Mouse (Mus musculus) intestine, postnatal 0 days (tissue): ENCODE measurements around the gene Cmss1. TPM values are rescaled to one million over a fixed set of nuclear protein-coding genes. Genes with fewer than 3 reads are reported as not detected.

Experiments used
- ATAC-seq: fragments of 200-750 bp; cut with Nextera tagmentation; 2 replicates; pipeline ENCODE4 v1.8.0; 2017; ENCODE audit warnings: mild to moderate bottlenecking, moderate TSS enrichment, moderate library complexity
- H3K27ac ChIP-seq: fragments of 300-500 bp; sonication (generic); 2 replicates; pipeline ENCODE4 v1.5.1; 2014; ENCODE audit warnings: mild to moderate bottlenecking, low read depth, low read length, moderate library complexity
- H3K27me3 ChIP-seq: fragments of 300-500 bp; sonication (generic); replicated peaks from 2 replicates; pipeline ENCODE4 v1.6.1; 2014; ENCODE audit warnings: low read length, mixed read lengths; ENCODE audit not compliant: control insufficient read depth, insufficient read depth
- H3K36me3 ChIP-seq: fragments of 300-500 bp; sonication (generic); 2 replicates; pipeline ENCODE4 v1.6.1; 2014; ENCODE audit warnings: mild to moderate bottlenecking, moderate library complexity; ENCODE audit not compliant: control insufficient read depth, insufficient read depth
- H3K4me1 ChIP-seq: fragments of 300-500 bp; sonication (generic); replicated peaks from 2 replicates; pipeline ENCODE4 v1.6.1; 2014; ENCODE audit warnings: antibody characterized with exemption, low read length, mixed read lengths; ENCODE audit not compliant: control insufficient read depth, insufficient read depth
- H3K4me2 ChIP-seq: fragments of 300-500 bp; sonication (generic); replicated peaks from 2 replicates; pipeline ENCODE4 v1.6.1; 2014; ENCODE audit warnings: low read depth, mild to moderate bottlenecking, moderate library complexity
- H3K4me3 ChIP-seq: fragments of 300-500 bp; sonication (generic); 2 replicates; pipeline ENCODE4 v1.5.1; 2014; ENCODE audit warnings: low read depth, low read length
- H3K9ac ChIP-seq: fragments of 300-500 bp; sonication (generic); 2 replicates; pipeline ENCODE4 v1.6.1; 2014; ENCODE audit warnings: mild to moderate bottlenecking, low read depth, low read length
- H3K9me3 ChIP-seq: fragments of 300-500 bp; sonication (generic); 2 replicates; pipeline ENCODE4 v1.6.1; 2016; ENCODE audit warnings: mixed run types; ENCODE audit not compliant: control insufficient read depth
- CTCF ChIP-seq: sonication (generic); IDR thresholded peaks from 2 replicates; pipeline ENCODE4 v1.5.1; 2016; ENCODE audit warnings: low read depth, mild to moderate bottlenecking, control low read depth, antibody characterized with exemption, moderate library complexity
- WGBS: fragments of 180-500 bp; shearing (Covaris S2); extraction: QIAGEN DNeasy Blood & Tissue Kit; methylation state at CpG from one replicate; pipeline ENCODE4 v1.1.7; 2014; 5-methylcytosine and 5-hydroxymethylcytosine counted together
- polyA plus RNA-seq: library from polyadenylated mRNA; unstranded; fragments of >200 nt; fragmentation: Nextera tagmentation; extraction: Ambion mirVana; gene quantifications from 2 replicates; pipeline ENCODE4 v1.2.1, GENCODE M21; 2015

The Cmss1 gene
- polyA plus RNA-seq, 1 experiment from 2014 or later: 19.1 TPM

DNA sequence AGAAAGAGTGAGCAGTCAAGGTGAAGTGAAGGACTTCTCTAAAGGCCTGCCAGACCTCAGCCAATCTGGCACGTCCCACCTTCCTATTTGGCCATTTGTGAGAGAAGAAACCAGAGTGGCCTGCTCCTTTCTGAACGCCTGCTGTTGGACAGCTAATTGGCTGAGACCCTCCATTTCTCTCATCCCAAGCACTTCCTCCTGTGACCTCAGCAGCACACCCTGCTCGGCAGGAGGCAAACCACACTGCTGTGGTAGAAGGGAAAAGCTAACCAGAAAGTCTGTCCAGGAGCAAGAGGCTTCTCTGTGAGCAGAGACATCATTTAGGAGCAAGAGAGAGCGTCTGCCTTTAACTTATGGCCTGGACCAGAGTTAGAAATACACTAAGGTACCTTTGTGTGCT, 289.5 kb downstream of the Cmss1 start:
- H3K4me1 ChIP-seq: no peaks in the 10 kb centered on the region; the same call in 1 of the 2 replicates
- H3K9ac ChIP-seq: no peak overlapping the region
- no peak overlapping the region for H3K27ac ChIP-seq
- no peaks in the 10 kb centered on the region for H3K9me3 ChIP-seq
- no peak overlapping the region for H3K4me2 ChIP-seq
- H3K36me3 ChIP-seq: 0 out of 2 replicates have a peak, but pooled peaks cover 3% of the 10 kb centered on the region
- no peaks in the 10 kb centered on the region for H3K27me3 ChIP-seq
- TF ChIP-seq CTCF: no peak
- 74% methylated on average over 4 of the region's 4 CpGs for WGBS
- ATAC-seq: no peak
- H3K4me3 ChIP-seq: no peak overlapping the region

DNA sequence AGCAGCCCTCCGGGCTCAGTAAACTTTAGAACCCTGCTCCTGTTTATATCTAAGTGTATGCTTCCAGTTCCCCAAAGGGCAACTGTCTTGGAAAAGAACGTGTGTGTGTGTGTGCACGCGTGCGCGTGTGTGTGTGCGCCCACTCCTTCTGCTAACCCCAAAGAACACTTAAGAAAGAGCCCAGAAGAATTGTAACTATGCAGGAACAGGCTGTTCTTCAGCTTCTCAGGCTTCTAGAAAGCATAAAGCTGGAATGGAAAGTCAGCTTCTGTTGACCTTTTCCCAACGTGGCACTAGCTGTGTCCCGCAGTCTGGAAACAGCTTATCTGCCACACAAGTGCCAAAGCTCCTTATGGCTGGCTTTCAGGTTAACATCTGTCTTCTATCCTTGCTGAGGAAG, 291.6 kb downstream of the Cmss1 start:
- Histone ChIP-seq H3K27me3 (no peaks in the 10 kb centered on the region), H3K9ac (no peak overlapping the region), H3K4me3 (no peak overlapping the region), H3K9me3 (no peaks in the 10 kb centered on the region), H3K27ac (no peak overlapping the region), H3K4me2 (no peak overlapping the region), H3K4me1 (no peaks in the 10 kb centered on the region; the same call in 1 of the 2 replicates), H3K36me3 (0 out of 2 replicates have a peak, but pooled peaks cover 3% of the 10 kb centered on the region)
- ATAC-seq: no peak
- TF ChIP-seq CTCF: no peak
- 69% methylated on average over 9 of the region's 9 CpGs for WGBS

DNA sequence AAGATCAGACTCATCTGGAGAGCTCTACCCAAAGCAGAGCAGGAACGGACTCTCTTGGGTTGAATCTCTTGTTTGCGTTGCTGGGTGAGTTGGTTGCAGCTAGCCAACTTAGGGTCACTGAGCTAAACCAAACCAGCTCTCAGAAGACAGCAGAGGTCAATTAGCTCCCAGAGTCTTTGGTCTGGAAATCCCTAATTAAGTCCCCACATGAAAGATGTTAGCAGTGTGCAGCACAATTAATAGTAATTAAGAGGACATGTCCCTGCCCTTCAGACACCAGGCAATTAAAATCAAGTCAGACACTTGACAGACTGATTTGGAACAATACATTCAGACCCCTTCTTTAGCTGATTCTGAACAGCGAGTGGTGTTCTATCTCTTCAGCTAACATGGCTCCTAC, 292.4 kb downstream of the Cmss1 start:
- H3K9me3 ChIP-seq: no peaks in the 10 kb centered on the region
- H3K27ac ChIP-seq: no peak overlapping the region
- H3K4me1 ChIP-seq: no peaks in the 10 kb centered on the region; the same call in 1 of the 2 replicates
- 0 out of 2 replicates have a peak, but pooled peaks cover 3% of the 10 kb centered on the region for H3K36me3 ChIP-seq
- no peak overlapping the region for H3K4me2 ChIP-seq
- no peak for TF ChIP-seq CTCF
- H3K9ac ChIP-seq: no peak overlapping the region
- whole genome bisulfite sequencing: 91% methylated on average over 3 of the region's 3 CpGs
- no peaks in the 10 kb centered on the region for H3K27me3 ChIP-seq
- no peak for ATAC-seq
- no peak overlapping the region for H3K4me3 ChIP-seq

DNA sequence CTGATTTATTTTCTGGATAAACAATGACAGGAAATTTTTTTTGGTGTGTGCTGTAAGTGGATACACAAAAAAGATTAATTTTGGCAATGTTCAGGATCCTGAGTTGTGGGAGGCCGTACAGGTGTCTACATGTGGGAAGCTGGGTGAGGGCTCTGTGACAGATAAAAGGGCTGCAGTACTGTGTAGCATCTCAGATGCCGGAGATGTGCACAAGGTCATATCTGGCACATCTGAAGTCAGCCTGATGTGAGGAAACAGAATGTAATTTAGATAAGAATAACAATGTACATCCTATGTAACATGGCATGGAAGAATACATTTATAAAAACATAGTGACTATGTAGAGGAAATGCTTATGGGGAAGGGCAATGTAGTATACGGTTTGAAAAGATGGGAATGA, 293.2 kb downstream of the Cmss1 start:
- no peak overlapping the region for H3K4me3 ChIP-seq
- no peaks in the 10 kb centered on the region for H3K9me3 ChIP-seq
- 0 out of 2 replicates have a peak, but pooled peaks cover 3% of the 10 kb centered on the region for H3K36me3 ChIP-seq
- no peak overlapping the region for H3K9ac ChIP-seq
- H3K4me2 ChIP-seq: no peak overlapping the region
- 82% methylated on average over 3 of the region's 3 CpGs for WGBS
- no peak for TF ChIP-seq CTCF
- H3K27me3 ChIP-seq: no peaks in the 10 kb centered on the region
- no peak for ATAC-seq
- no peaks in the 10 kb centered on the region; the same call in 1 of the 2 replicates for H3K4me1 ChIP-seq
- no peak overlapping the region for H3K27ac ChIP-seq

DNA sequence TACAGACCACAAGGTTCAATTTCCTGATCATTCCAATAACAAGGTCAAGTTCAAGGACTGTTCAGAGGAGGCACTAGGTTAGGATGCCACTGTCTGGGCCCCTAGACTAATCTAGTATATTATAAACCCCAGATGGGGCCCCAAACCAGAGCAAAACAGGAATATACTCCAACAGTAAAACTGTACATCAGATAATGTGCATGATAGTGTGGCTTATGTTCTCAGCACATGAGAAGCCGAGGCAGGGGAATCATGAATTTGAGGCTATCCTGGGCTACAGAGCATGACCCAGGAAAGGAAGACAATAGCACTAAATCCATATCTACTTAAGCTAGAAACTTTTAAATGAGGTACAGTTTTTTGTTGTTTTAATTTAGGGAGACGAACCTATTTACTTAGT, 294.5 kb downstream of the Cmss1 start:
- TF ChIP-seq CTCF: no peak
- H3K27ac ChIP-seq: no peak overlapping the region
- no peak overlapping the region for H3K9ac ChIP-seq
- H3K9me3 ChIP-seq: no peaks in the 10 kb centered on the region
- H3K4me3 ChIP-seq: no peak overlapping the region
- H3K36me3 ChIP-seq: 0 out of 2 replicates have a peak, but pooled peaks cover 3% of the 10 kb centered on the region
- no peaks in the 10 kb centered on the region for H3K27me3 ChIP-seq
- no peaks in the 10 kb centered on the region for H3K4me1 ChIP-seq
- 70% methylated on average over 2 of the region's 2 CpGs for WGBS
- no peak overlapping the region for H3K4me2 ChIP-seq
- no peak for ATAC-seq

DNA sequence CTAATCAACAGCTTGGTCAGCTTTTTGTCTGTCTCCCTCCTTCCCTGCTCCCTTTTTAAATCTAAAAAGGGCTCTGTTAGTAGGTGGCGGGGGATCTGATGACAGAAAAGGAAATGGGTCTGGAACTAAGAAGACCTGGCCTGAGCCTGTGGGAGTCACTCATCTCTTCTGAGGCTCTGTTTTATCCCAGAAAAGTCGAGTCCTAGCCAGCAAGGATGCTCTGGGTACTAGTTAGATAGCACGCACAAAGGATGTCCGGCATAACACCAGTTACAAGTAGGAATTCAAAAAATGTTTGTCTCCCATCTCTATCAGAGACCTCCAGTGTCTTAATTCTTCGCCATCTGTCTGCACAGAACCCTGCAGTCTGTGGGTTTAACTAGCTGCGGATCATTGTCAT, 301.2 kb downstream of the Cmss1 start:
- Histone ChIP-seq H3K27me3 (no peaks in the 10 kb centered on the region), H3K4me3 (no peak overlapping the region), H3K27ac (no peak overlapping the region), H3K9me3 (no peaks in the 10 kb centered on the region), H3K9ac (no peak overlapping the region), H3K4me1 (no peaks in the 10 kb centered on the region), H3K4me2 (no peak overlapping the region), H3K36me3 (no peaks in the 10 kb centered on the region)
- ATAC-seq: no peak
- WGBS: 81% methylated on average over 6 of the region's 6 CpGs
- TF ChIP-seq CTCF: no peak

DNA sequence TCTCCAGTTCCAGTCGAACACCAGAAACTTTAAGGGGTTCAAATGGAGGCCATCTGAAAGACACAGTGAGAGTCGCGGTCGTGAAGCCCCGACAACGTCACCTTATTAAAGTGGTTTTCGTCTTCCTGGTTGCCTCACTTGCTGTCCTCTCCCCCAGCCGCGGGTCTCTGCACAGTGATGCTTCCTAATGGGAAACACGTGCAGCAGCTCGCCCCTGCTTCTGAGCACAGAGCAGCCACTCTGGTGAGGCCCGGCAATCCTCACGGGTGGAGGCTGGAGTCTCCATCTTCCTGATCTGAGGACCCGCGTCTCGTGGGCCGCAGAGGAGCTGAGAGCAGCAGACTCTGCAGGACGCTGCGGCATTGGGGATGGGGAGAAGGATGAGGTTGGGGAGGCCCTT, 302.9 kb downstream of the Cmss1 start:
- WGBS: 77% methylated on average over 19 of the region's 19 CpGs
- H3K36me3 ChIP-seq: no peaks in the 10 kb centered on the region
- H3K9me3 ChIP-seq: no peaks in the 10 kb centered on the region
- no peak for ATAC-seq
- no peaks in the 10 kb centered on the region for H3K27me3 ChIP-seq
- no peaks in the 10 kb centered on the region for H3K4me1 ChIP-seq
- H3K9ac ChIP-seq: no peak overlapping the region
- TF ChIP-seq CTCF: no peak
- H3K4me3 ChIP-seq: no peak overlapping the region
- H3K4me2 ChIP-seq: no peak overlapping the region
- no peak overlapping the region for H3K27ac ChIP-seq
